Mouse (Mus musculus) embryonic facial prominence, embryonic 11.5 days (tissue): ENCODE data around the gene Asb16. TPM values are rescaled to one million over a fixed set of nuclear protein-coding genes. Genes with fewer than 3 reads are reported as not detected.

ENCODE experiments used
- ATAC-seq: fragments of 200-750 bp; cut with Nextera tagmentation; replicated peaks from 2 replicates; pipeline ENCODE4 v1.8.0; 2017; ENCODE audit warnings: low read depth; ENCODE audit not compliant: insufficient number of reproducible peaks, low FRiP score, low TSS enrichment
- DNase-seq: peaks from one replicate; pipeline ENCODE4 v3.0.0-alpha.2; 2015; ENCODE audit warnings: low spot score
- H3K27ac ChIP-seq: fragments of 300-500 bp; sonication (generic); replicated peaks from 2 replicates; pipeline ENCODE4 v1.5.1; 2014; ENCODE audit warnings: mild to moderate bottlenecking, low read depth, low read length, control low read depth
- H3K27me3 ChIP-seq: fragments of 300-500 bp; sonication (generic); 2 replicates; pipeline ENCODE4 v1.6.1; 2014; ENCODE audit warnings: mild to moderate bottlenecking, low read length, moderate library complexity, mixed read lengths; ENCODE audit not compliant: control insufficient read depth, insufficient read depth
- H3K36me3 ChIP-seq: fragments of 300-500 bp; sonication (generic); replicated peaks from 2 replicates; pipeline ENCODE4 v1.6.1; 2014; ENCODE audit warnings: low read depth, mild to moderate bottlenecking, low read length, moderate library complexity, mixed read lengths; ENCODE audit not compliant: control insufficient read depth, insufficient read depth
- H3K4me1 ChIP-seq: fragments of 300-500 bp; sonication (generic); 2 replicates; pipeline ENCODE4 v1.6.1; 2014; ENCODE audit warnings: low read length, mixed read lengths; ENCODE audit not compliant: control insufficient read depth, insufficient read depth
- H3K4me2 ChIP-seq: fragments of 300-500 bp; sonication (generic); 2 replicates; pipeline ENCODE4 v1.6.1; 2014; ENCODE audit warnings: low read depth, mild to moderate bottlenecking, control low read depth, low read length, moderate library complexity
- H3K4me3 ChIP-seq: fragments of 300-500 bp; sonication (generic); 2 replicates; pipeline ENCODE4 v1.5.1; 2014; ENCODE audit warnings: low read depth, low read length, control low read depth
- H3K9ac ChIP-seq: fragments of 300-500 bp; sonication (generic); replicated peaks from 2 replicates; pipeline ENCODE4 v1.6.1; 2014; ENCODE audit warnings: mild to moderate bottlenecking, control low read depth, low read length
- H3K9me3 ChIP-seq: fragments of 300-500 bp; sonication (generic); replicated peaks from 2 replicates; pipeline ENCODE4 v1.6.1; 2016; ENCODE audit warnings: mild to moderate bottlenecking, low read length, inconsistent platforms, mixed read lengths; ENCODE audit not compliant: control insufficient read depth
- WGBS: fragments of 180-500 bp; shearing (Covaris S2); extraction: QIAGEN DNeasy Blood & Tissue Kit; methylation state at CpG from one replicate; pipeline ENCODE4 v1.1.7; 2014; 5-methylcytosine and 5-hydroxymethylcytosine counted together
- polyA plus RNA-seq: library from polyadenylated mRNA; unstranded; fragments of >200 nt; fragmentation: Nextera tagmentation; extraction: Ambion mirVana; gene quantifications from 2 replicates; pipeline ENCODE4 v1.2.1, GENCODE M21; 2014

The Asb16 gene
- 0.11 TPM in 1 of 2 replicates, not detected in the other for polyA plus RNA-seq

DNA sequence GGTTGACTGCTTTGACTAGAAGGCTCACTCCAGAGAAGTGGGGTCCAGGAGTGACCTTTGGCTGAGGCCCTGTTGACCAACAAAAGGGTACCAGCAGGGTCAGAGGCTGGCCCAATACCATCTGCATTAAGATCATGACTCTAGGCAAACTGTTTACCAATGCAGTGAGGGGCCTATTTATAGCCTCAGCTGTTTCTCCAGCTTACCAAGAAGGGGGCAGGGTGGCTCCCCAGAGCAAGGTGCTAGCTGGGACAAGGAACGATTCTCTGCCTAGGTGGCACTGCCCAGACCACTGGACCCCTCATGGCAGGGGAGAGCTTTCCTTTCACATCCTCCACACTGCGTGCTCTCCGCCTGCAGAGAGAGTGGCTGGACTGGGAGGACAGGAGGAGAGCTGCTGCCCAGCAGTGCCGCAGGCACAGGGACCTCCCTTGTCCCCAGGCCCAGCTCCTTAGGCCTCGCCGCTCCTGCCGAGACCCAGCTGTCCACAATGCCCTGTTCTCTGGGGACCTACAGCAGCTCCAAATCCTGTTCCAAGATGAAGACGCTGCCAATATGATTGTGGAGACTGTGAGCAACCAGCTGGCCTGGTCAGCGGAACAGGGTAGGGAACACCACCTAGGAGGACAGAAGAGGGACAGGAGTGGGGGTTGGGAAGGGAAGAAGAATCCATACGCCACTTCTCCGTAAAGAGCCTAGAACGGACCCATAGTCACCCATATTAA lies at the start of gene Asb16:
Asb16 (plus strand) TSS at position 224 of the 725 bp plus-strand sequence.
- Histone ChIP-seq H3K27me3 (no peaks in the 10 kb centered on the region), H3K9ac (no peak within 1 kb of the TSS), H3K4me2 (no peak within 1 kb of the TSS), H3K9me3 (no peaks in the 10 kb centered on the region), H3K27ac (no peak within 1 kb of the TSS), H3K36me3 (no peaks in the 10 kb centered on the region; the same call in 1 of the 2 replicates), H3K4me3 (no peak within 1 kb of the TSS), H3K4me1 (no peaks in the 10 kb centered on the region)
- ATAC-seq (no peak), DNase-seq (no peak)
- 84% methylated on average over 12 of the region's 12 CpGs for whole genome bisulfite sequencing

DNA sequence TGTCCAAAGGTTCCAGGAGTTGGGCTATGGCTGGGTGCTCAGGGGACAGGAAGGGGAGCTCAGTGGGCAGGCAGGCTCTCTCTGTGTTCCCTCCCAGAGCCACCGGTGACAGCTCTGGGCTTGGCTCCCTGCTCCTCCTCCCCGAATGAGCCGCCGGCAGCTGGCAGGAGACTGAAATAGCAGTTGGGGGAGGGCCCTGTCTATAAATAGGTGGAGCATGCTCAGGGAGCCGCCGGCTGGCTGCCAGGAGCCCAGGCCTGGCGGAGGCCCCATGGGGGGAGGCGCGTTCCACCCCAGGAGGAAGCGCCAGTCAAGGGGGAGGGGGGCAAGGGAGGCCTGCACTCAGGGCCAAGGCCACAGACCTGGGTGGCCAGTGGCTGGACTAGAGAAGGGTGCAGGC lies 49.8 kb upstream of the Asb16 start:
- no peaks in the 10 kb centered on the region for H3K36me3 ChIP-seq
- H3K27me3 ChIP-seq, result no peaks in the 10 kb centered on the region
- H3K4me3 ChIP-seq, result peak overlapping the region; percentile 20; the same call in 1 of the 2 replicates
- H3K4me2 ChIP-seq, result peak overlapping the region; percentile 60
- H3K9me3 ChIP-seq, result no peaks in the 10 kb centered on the region
- peak; percentile 63 for ATAC-seq
- peak overlapping the region; percentile 41 for H3K9ac ChIP-seq
- 0% methylated on average over 10 of the region's 10 CpGs for WGBS
- peaks cover 17% of the 10 kb centered on the region; the same call in 1 of the 2 replicates for H3K4me1 ChIP-seq
- peak overlapping the region; percentile 66 for H3K27ac ChIP-seq
- DNase-seq, result peak; percentile 83

DNA sequence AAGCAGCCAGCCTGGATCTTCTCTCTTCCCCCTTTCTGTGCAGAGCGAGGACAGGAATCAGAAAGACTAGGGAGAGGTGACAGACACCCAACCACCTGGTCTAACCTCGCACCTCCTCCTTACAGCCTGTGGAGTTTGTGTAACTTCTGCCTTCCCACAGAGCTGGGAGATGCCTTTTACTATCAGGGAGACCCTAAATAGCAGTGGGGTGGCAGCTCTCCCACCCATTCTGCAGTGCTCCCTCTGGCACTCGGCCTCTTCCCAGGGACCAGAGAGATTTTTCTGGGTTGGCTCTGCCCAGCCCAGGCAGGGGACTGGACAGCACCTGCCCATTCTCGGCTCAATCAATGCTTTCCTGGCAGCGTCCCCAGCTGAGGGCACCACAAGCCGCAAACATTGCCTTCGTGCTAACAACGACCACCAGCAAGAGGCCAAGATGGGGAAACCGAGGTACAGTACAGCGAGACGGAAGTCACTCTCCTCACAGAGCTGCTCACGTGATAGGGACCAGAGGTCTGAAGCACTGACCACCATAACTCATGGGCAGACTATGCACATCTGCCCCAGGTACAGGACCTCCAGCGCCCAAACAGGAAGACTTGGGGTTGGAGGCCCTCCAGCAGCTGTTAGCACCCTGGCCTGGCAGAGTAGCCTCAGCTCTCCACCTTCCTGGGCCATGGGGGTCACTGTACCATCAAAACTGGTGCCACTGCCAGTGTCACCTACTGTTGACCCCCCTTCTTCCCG lies 49.1 kb upstream of the Asb16 start:
- H3K9ac ChIP-seq, result peak overlapping the region; percentile 41
- DNase-seq (no peak), ATAC-seq (no peak)
- peak overlapping the region; percentile 66 for H3K27ac ChIP-seq
- H3K4me3 ChIP-seq, result no peak overlapping the region
- H3K27me3 ChIP-seq, result no peaks in the 10 kb centered on the region
- WGBS, result 70% methylated on average over 14 of the region's 14 CpGs
- peaks cover 16% of the 10 kb centered on the region for H3K4me1 ChIP-seq
- H3K4me2 ChIP-seq, result peak overlapping the region; percentile 60
- H3K36me3 ChIP-seq, result no peaks in the 10 kb centered on the region
- no peaks in the 10 kb centered on the region for H3K9me3 ChIP-seq

GRCm38 (mm10) chr11:102219994-102220346 lies 48.6 kb upstream of the Asb16 start:
- WGBS, result 80% methylated on average over 4 of the region's 4 CpGs
- no peaks in the 10 kb centered on the region for H3K27me3 ChIP-seq

GRCm38 (mm10) chr11:102220451-102220850 lies 48.1 kb upstream of the Asb16 start:
- 76% methylated on average over 6 of the region's 6 CpGs for WGBS
- no peak overlapping the region for H3K9ac ChIP-seq
- H3K4me3 ChIP-seq, result no peak overlapping the region
- H3K27ac ChIP-seq, result no peak overlapping the region
- ATAC-seq (no peak), DNase-seq (no peak)
- no peak overlapping the region for H3K4me2 ChIP-seq
- no peaks in the 10 kb centered on the region for H3K36me3 ChIP-seq
- peaks cover 23% of the 10 kb centered on the region for H3K4me1 ChIP-seq
- H3K27me3 ChIP-seq, result no peaks in the 10 kb centered on the region
- no peaks in the 10 kb centered on the region for H3K9me3 ChIP-seq

More at GRCm38 (mm10) chr11:102219994-102220346, 48.6 kb upstream of the Asb16 start:
- DNase-seq (no peak), ATAC-seq (no peak)
- H3K4me1 ChIP-seq, result peaks cover 21% of the 10 kb centered on the region
- H3K4me3 ChIP-seq, result no peak overlapping the region
- no peaks in the 10 kb centered on the region for H3K36me3 ChIP-seq
- H3K27ac ChIP-seq, result no peak overlapping the region
- H3K4me2 ChIP-seq, result no peak overlapping the region
- H3K9me3 ChIP-seq, result no peaks in the 10 kb centered on the region
- no peak overlapping the region for H3K9ac ChIP-seq

GRCm38 (mm10) chr11:102221243-102221953 lies 47.1 kb upstream of the Asb16 start:
- 82% methylated on average over 8 of the region's 8 CpGs for WGBS
- no peaks in the 10 kb centered on the region for H3K9me3 ChIP-seq
- 0 out of 2 replicates have a peak overlapping the region, but pooled peaks have one; percentile 4 for H3K27ac ChIP-seq
- no peak overlapping the region for H3K9ac ChIP-seq
- H3K4me1 ChIP-seq, result peaks cover 19% of the 10 kb centered on the region
- no peaks in the 10 kb centered on the region for H3K36me3 ChIP-seq
- ATAC-seq, result no peak
- no peak overlapping the region for H3K4me2 ChIP-seq
- no peaks in the 10 kb centered on the region for H3K27me3 ChIP-seq
- no peak overlapping the region for H3K4me3 ChIP-seq
- DNase-seq, result no peak

DNA sequence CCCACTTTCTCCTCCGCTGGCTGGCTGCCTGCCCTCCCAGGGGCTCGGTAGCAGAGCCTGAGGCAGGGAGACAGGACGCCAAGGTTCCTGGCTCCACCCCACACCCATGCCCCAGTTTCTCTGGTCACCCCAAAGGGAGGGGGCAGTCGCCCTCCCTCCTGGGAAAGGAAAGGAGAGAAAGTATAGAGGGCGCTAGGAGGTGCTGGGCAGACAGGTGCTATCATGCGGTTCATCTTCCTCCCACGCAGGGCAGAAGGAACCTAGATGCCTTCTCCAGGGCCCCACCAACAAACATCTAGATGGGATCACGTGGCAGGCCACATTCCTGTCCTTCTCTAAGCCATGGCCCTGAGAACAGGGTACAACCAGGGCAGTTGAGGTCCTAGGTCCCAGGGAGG lies 46.6 kb upstream of the Asb16 start:
- no peak overlapping the region for H3K4me3 ChIP-seq
- H3K4me2 ChIP-seq, result no peak overlapping the region
- peaks cover 19% of the 10 kb centered on the region for H3K4me1 ChIP-seq
- no peaks in the 10 kb centered on the region for H3K9me3 ChIP-seq
- no peaks in the 10 kb centered on the region for H3K27me3 ChIP-seq
- WGBS, result 78% methylated on average over 8 of the region's 8 CpGs
- no peak for ATAC-seq
- no peak overlapping the region for H3K27ac ChIP-seq
- DNase-seq, result no peak
- H3K36me3 ChIP-seq, result no peaks in the 10 kb centered on the region
- H3K9ac ChIP-seq, result no peak overlapping the region
